Mouse (Mus musculus) stomach, embryonic 15.5 days (tissue): Measurements from ENCODE around the gene Lrrc23. TPM values are rescaled to one million over a fixed set of nuclear protein-coding genes. Genes with fewer than 3 reads are reported as not detected.
"Not testable (repeated sequence)": the region's sequence is repeated elsewhere in the genome, so short reads cannot be mapped to it uniquely, and the experiment has no call there.

Experiments used
- ATAC-seq: fragments of 200-750 bp; cut with Nextera tagmentation; 2 replicates; pipeline ENCODE4 v1.8.0; 2017; ENCODE audit warnings: low read depth, moderate number of reproducible peaks, moderate TSS enrichment; ENCODE audit not compliant: insufficient read depth, low FRiP score
- H3K27ac ChIP-seq: fragments of 300-500 bp; sonication (generic); 2 replicates; pipeline ENCODE4 v1.5.1; 2015; ENCODE audit warnings: mild to moderate bottlenecking, inconsistent platforms
- H3K27me3 ChIP-seq: fragments of 300-500 bp; sonication (generic); replicated peaks from 2 replicates; pipeline ENCODE4 v1.6.1; 2015; ENCODE audit warnings: inconsistent platforms
- H3K36me3 ChIP-seq: fragments of 300-500 bp; sonication (generic); 2 replicates; pipeline ENCODE4 v1.6.1; 2015; ENCODE audit warnings: inconsistent platforms
- H3K4me1 ChIP-seq: fragments of 300-500 bp; sonication (generic); 2 replicates; pipeline ENCODE4 v1.6.1; 2015; ENCODE audit warnings: inconsistent platforms
- H3K4me2 ChIP-seq: fragments of 300-500 bp; sonication (generic); 2 replicates; pipeline ENCODE4 v1.6.1; 2015; ENCODE audit warnings: mild to moderate bottlenecking, inconsistent platforms
- H3K4me3 ChIP-seq: fragments of 300-500 bp; sonication (generic); replicated peaks from 2 replicates; pipeline ENCODE4 v1.5.1; 2015; ENCODE audit warnings: inconsistent platforms
- H3K9ac ChIP-seq: fragments of 300-500 bp; sonication (generic); 2 replicates; pipeline ENCODE4 v1.6.1; 2015; ENCODE audit warnings: inconsistent platforms
- H3K9me3 ChIP-seq: fragments of 300-500 bp; sonication (generic); 2 replicates; pipeline ENCODE4 v1.6.1; 2016; ENCODE audit warnings: inconsistent platforms
- WGBS: fragments of 180-500 bp; shearing (Covaris S2); methylation state at CpG from one replicate; pipeline ENCODE4 v1.1.7; 2015; 5-methylcytosine and 5-hydroxymethylcytosine counted together
- polyA plus RNA-seq: library from polyadenylated mRNA; unstranded; fragments of >200 nt; fragmentation: Nextera tagmentation; extraction: Ambion mirVana; gene quantifications from 2 replicates; pipeline ENCODE4 v1.2.1, GENCODE M21; 2015

The Lrrc23 gene
- polyA plus RNA-seq, 1 experiment from 2014 or later = 1.3 TPM

GRCm38 (mm10) chr6:124813496-124813895, 34.0 kb upstream of the Lrrc23 start:
- ATAC-seq = peak; percentile 59
- H3K9me3 ChIP-seq = no peaks in the 10 kb centered on the region
- peak overlapping the region; percentile 80 for H3K9ac ChIP-seq
- H3K4me2 ChIP-seq = peak overlapping the region; percentile 79
- peak overlapping the region; percentile 92 for H3K27ac ChIP-seq
- H3K36me3 ChIP-seq = peaks cover 37% of the 10 kb centered on the region
- H3K4me1 ChIP-seq = peaks cover 39% of the 10 kb centered on the region
- no peaks in the 10 kb centered on the region for H3K27me3 ChIP-seq
- H3K4me3 ChIP-seq = peak overlapping the region; percentile 68
- 0% methylated on average over 18 of the region's 18 CpGs for WGBS

- Histone ChIP-seq H3K9me3 (no peaks in the 10 kb centered on the region), H3K4me2 (peak overlapping the region; percentile 79), H3K4me1 (peaks cover 43% of the 10 kb centered on the region), H3K36me3 (peaks cover 30% of the 10 kb centered on the region), H3K27ac (peak overlapping the region; percentile 92), H3K4me3 (peak overlapping the region; percentile 68), H3K27me3 (no peaks in the 10 kb centered on the region), H3K9ac (peak overlapping the region; percentile 80)
- WGBS = 19% methylated on average over 9 of the region's 9 CpGs
- no peak for ATAC-seq
Measured at GRCm38 (mm10) chr6:124812848-124813247, 33.3 kb upstream of the Lrrc23 start.

- no peak for ATAC-seq
Measured at GRCm38 (mm10) chr6:124811701-124812560, 32.4 kb upstream of the Lrrc23 start.

GRCm38 (mm10) chr6:124811403-124811665, 31.8 kb upstream of the Lrrc23 start:
- WGBS = 73% methylated on average over 4 of the region's 4 CpGs
- Histone ChIP-seq H3K9ac (no peak overlapping the region), H3K4me3 (no peak overlapping the region), H3K4me2 (0 out of 2 replicates have a peak overlapping the region, but pooled peaks have one; percentile 79), H3K9me3 (no peaks in the 10 kb centered on the region), H3K27me3 (no peaks in the 10 kb centered on the region), H3K4me1 (peaks cover 48% of the 10 kb centered on the region), H3K36me3 (peaks cover 16% of the 10 kb centered on the region), H3K27ac (peak overlapping the region; percentile 14; the same call in 1 of the 2 replicates)
- ATAC-seq = no peak

More at GRCm38 (mm10) chr6:124811701-124812560, 32.4 kb upstream of the Lrrc23 start:
- Histone ChIP-seq H3K9me3 (no peaks in the 10 kb centered on the region), H3K9ac (peak overlapping the region; percentile 80; the same call in 1 of the 2 replicates), H3K4me1 (peaks cover 44% of the 10 kb centered on the region), H3K27ac (peak overlapping the region; percentile 14; the same call in 1 of the 2 replicates), H3K4me3 (peak overlapping the region; percentile 68), H3K4me2 (peak overlapping the region; percentile 79), H3K27me3 (no peaks in the 10 kb centered on the region), H3K36me3 (peaks cover 21% of the 10 kb centered on the region)
- 76% methylated on average over 24 of the region's 24 CpGs for WGBS

- not testable (repeated sequence) for H3K4me2 ChIP-seq, H3K4me3 ChIP-seq
- WGBS = 80% methylated on average over 11 of the region's 11 CpGs
Measured at GRCm38 (mm10) chr6:124810566-124811402, 31.3 kb upstream of the Lrrc23 start.

GRCm38 (mm10) chr6:124809775-124810538, 30.4 kb upstream of the Lrrc23 start:
- no peaks in the 10 kb centered on the region for H3K27me3 ChIP-seq
- WGBS = 38% methylated on average over 14 of the region's 14 CpGs
- peak overlapping the region; percentile 68 for H3K4me3 ChIP-seq
- ATAC-seq = no peak
- peak overlapping the region; percentile 97 for H3K4me2 ChIP-seq
- H3K27ac ChIP-seq = peak overlapping the region; percentile 96
- H3K9me3 ChIP-seq = no peaks in the 10 kb centered on the region
- peaks cover 16% of the 10 kb centered on the region for H3K36me3 ChIP-seq
- H3K4me1 ChIP-seq = peaks cover 51% of the 10 kb centered on the region
- H3K9ac ChIP-seq = peak overlapping the region; percentile 58

More at GRCm38 (mm10) chr6:124810566-124811402, 31.3 kb upstream of the Lrrc23 start:
- peak overlapping the region; percentile 96; the same call in 1 of the 2 replicates for H3K27ac ChIP-seq
- H3K9me3 ChIP-seq, H3K27me3 ChIP-seq, H3K9ac ChIP-seq, ATAC-seq: not testable (repeated sequence)
- peaks cover 53% of the 10 kb centered on the region for H3K4me1 ChIP-seq
- H3K36me3 ChIP-seq = peaks cover 16% of the 10 kb centered on the region

GRCm38 (mm10) chr6:124809052-124809774, 29.7 kb upstream of the Lrrc23 start:
- Histone ChIP-seq H3K27ac (peak overlapping the region; percentile 96), H3K4me3 (peak overlapping the region; percentile 68), H3K27me3 (no peaks in the 10 kb centered on the region), H3K4me1 (peaks cover 45% of the 10 kb centered on the region), H3K9me3 (no peaks in the 10 kb centered on the region), H3K9ac (peak overlapping the region; percentile 58), H3K4me2 (peak overlapping the region; percentile 97), H3K36me3 (peaks cover 16% of the 10 kb centered on the region)
- WGBS = 0% methylated on average over 35 of the region's 35 CpGs
- ATAC-seq = peak; percentile 17; the same call in 1 of the 2 replicates

- 3% methylated on average over 29 of the region's 29 CpGs for WGBS
- Histone ChIP-seq H3K4me1 (peaks cover 44% of the 10 kb centered on the region), H3K27ac (peak within 1 kb of the TSS; percentile 96), H3K36me3 (peaks cover 16% of the 10 kb centered on the region), H3K4me2 (peak within 1 kb of the TSS; percentile 97), H3K9ac (peak within 1 kb of the TSS; percentile 58), H3K27me3 (no peaks in the 10 kb centered on the region), H3K4me3 (peak within 1 kb of the TSS; percentile 68), H3K9me3 (no peaks in the 10 kb centered on the region)
- peak; percentile 70 for ATAC-seq
Measured at GRCm38 (mm10) chr6:124808358-124809012, 29.0 kb upstream of the Lrrc23 start, which contains the start of gene Spsb2. Gene Spsb2, plus strand, starts transcription at chr6:124808661.

GRCm38 (mm10) chr6:124807986-124808357, 28.4 kb upstream of the Lrrc23 start:
- H3K27ac ChIP-seq = peak overlapping the region; percentile 96
- no peaks in the 10 kb centered on the region for H3K9me3 ChIP-seq
- 60% methylated on average over 6 of the region's 6 CpGs for WGBS
- peaks cover 44% of the 10 kb centered on the region for H3K4me1 ChIP-seq
- peak overlapping the region; percentile 97 for H3K4me2 ChIP-seq
- H3K9ac ChIP-seq = no peak overlapping the region
- peak overlapping the region; percentile 68 for H3K4me3 ChIP-seq
- ATAC-seq = no peak
- no peaks in the 10 kb centered on the region for H3K27me3 ChIP-seq
- H3K36me3 ChIP-seq = peaks cover 16% of the 10 kb centered on the region

GRCm38 (mm10) chr6:124807366-124807765, 27.8 kb upstream of the Lrrc23 start:
- peaks cover 39% of the 10 kb centered on the region for H3K4me1 ChIP-seq
- 79% methylated on average over 4 of the region's 4 CpGs for WGBS
- H3K4me3 ChIP-seq = no peak overlapping the region
- no peak overlapping the region for H3K9ac ChIP-seq
- no peaks in the 10 kb centered on the region for H3K27me3 ChIP-seq
- no peak overlapping the region for H3K27ac ChIP-seq
- H3K4me2 ChIP-seq = no peak overlapping the region
- no peaks in the 10 kb centered on the region for H3K9me3 ChIP-seq
- ATAC-seq = no peak
- H3K36me3 ChIP-seq = peaks cover 16% of the 10 kb centered on the region
